In the genomic region with DNA sequence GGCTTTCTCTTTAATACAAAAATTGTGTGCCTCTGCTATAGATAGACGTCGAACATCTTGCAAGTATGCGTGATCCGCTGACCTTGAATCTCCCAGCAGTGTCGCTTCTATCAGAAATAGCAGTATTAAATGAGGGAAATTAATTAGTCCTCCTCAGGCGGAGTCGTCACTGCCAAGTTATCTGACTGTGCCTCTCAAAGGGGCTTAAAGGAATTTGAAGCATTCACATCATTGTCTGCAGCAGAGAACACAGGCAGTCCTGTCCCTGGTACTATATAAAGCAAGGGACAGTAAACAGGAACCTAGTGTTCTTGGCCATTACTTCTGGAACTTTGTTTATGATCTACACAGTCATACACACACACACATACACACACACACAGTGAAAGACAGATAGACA, we compare ENCODE assay signal across 19 mouse cellular contexts.
DNase-seq lines count a peak whose midpoint lies in the region; ATAC-seq and TF ChIP-seq lines count a peak whose summit lies in the region.
"Had no signal": no experiment of that assay in that cellular context is flagged by ENCODE, and none has a peak within 500 bp of the region (broad histone marks: within the 10 kb centered on the region; RNA-seq: fewer than 3 reads in every experiment).

No protein-coding gene starts in this region.

- H3K4me1 ChIP-seq in heart, adult 2 months (ENCODE audit: control insufficient read depth, insufficient read depth, low read length) = no peaks in the 10 kb centered on the region; the same call in 1 of the 2 replicates
- no peaks in the 10 kb centered on the region for H3K4me1 ChIP-seq in hindbrain, postnatal 0 days (ENCODE audit: insufficient read depth, low read length)
- no peaks in the 10 kb centered on the region for H3K4me1 ChIP-seq in hindbrain, embryonic 12.5 days
- H3K4me1 ChIP-seq in midbrain, embryonic 14.5 days (ENCODE audit: control insufficient read depth, insufficient read depth, low read length) = no peaks in the 10 kb centered on the region
- H3K4me1 ChIP-seq in midbrain, embryonic 11.5 days (ENCODE audit: control insufficient read depth, insufficient read depth, low read length) = no peaks in the 10 kb centered on the region
- H3K4me1 ChIP-seq: hindbrain, embryonic 15.5 days; lung, embryonic 15.5 days; midbrain, embryonic 12.5 days had no signal

- no peak for TF ChIP-seq EP300 in heart, adult 2 months (IDR thresholded peaks at IDR 0.05; ENCODE audit: insufficient read depth, low read depth, low read length)

- no peaks in the 10 kb centered on the region for H3K79me2 ChIP-seq in heart, adult 2 months (replicated peaks; ENCODE audit: control insufficient read depth, insufficient read depth, low read length)

- no peak for TF ChIP-seq POLR2A in heart, adult 2 months (IDR thresholded peaks at IDR 0.05; ENCODE audit: insufficient read depth, low read depth, low read length)

- intact Hi-C loops in heart, adult 2 months (cut with DNase I) = loop anchor here (10.0 kb wide), 1 partner anchor 90 kb away; no protein-coding TSS in a partner anchor

- no peak overlapping the region for H3K27ac ChIP-seq in heart, adult 2 months
- no peak overlapping the region for H3K27ac ChIP-seq in hindbrain, postnatal 0 days
- no peak overlapping the region for H3K27ac ChIP-seq in hindbrain, embryonic 12.5 days
- no peak overlapping the region for H3K27ac ChIP-seq in midbrain, embryonic 14.5 days (replicated peaks; ENCODE audit: low read depth, low read length)
- no peak overlapping the region for H3K27ac ChIP-seq in midbrain, embryonic 11.5 days (ENCODE audit: low read depth, low read length)
- H3K27ac ChIP-seq: hindbrain, embryonic 15.5 days; lung, embryonic 15.5 days; midbrain, embryonic 12.5 days had no signal

- WGBS in heart, adult 2 months = 34% methylated on average over 7 of the region's 7 CpGs
- WGBS in hindbrain, postnatal 0 days = 46% methylated on average over 7 of the region's 7 CpGs
- 70% methylated on average over 7 of the region's 7 CpGs for WGBS in hindbrain, embryonic 12.5 days
- 71% methylated on average over 7 of the region's 7 CpGs for WGBS in midbrain, embryonic 14.5 days
- 82% methylated on average over 7 of the region's 7 CpGs for WGBS in midbrain, embryonic 11.5 days

- no peak overlapping the region for H3K9ac ChIP-seq in heart, adult 2 months (ENCODE audit: low read depth, low read length)
- no peak overlapping the region for H3K9ac ChIP-seq in hindbrain, postnatal 0 days (replicated peaks; ENCODE audit: low read length)
- no peak overlapping the region for H3K9ac ChIP-seq in hindbrain, embryonic 12.5 days
- no peak overlapping the region for H3K9ac ChIP-seq in midbrain, embryonic 14.5 days (replicated peaks; ENCODE audit: low read length)
- H3K9ac ChIP-seq in midbrain, embryonic 11.5 days (ENCODE audit: low read length) = no peak overlapping the region
- H3K9ac ChIP-seq: hindbrain, embryonic 15.5 days; lung, embryonic 15.5 days; midbrain, embryonic 12.5 days had no signal

- no peaks in the 10 kb centered on the region for H3K36me3 ChIP-seq in heart, adult 2 months (ENCODE audit: control insufficient read depth, insufficient read depth, low read length)
- no peaks in the 10 kb centered on the region for H3K36me3 ChIP-seq in hindbrain, postnatal 0 days (ENCODE audit: insufficient read depth, low read length)
- no peaks in the 10 kb centered on the region for H3K36me3 ChIP-seq in hindbrain, embryonic 12.5 days
- H3K36me3 ChIP-seq in midbrain, embryonic 14.5 days (ENCODE audit: control insufficient read depth, insufficient read depth, low read length) = no peaks in the 10 kb centered on the region
- no peaks in the 10 kb centered on the region for H3K36me3 ChIP-seq in midbrain, embryonic 11.5 days (ENCODE audit: control insufficient read depth, insufficient read depth, low read length)
- H3K36me3 ChIP-seq: hindbrain, embryonic 15.5 days; lung, embryonic 15.5 days; midbrain, embryonic 12.5 days had no signal

- no peaks in the 10 kb centered on the region; the same call in 1 of the 2 replicates for H3K9me3 ChIP-seq in hindbrain, postnatal 0 days (ENCODE audit: low read length)
- no peaks in the 10 kb centered on the region for H3K9me3 ChIP-seq in hindbrain, embryonic 12.5 days (replicated peaks)
- no peaks in the 10 kb centered on the region for H3K9me3 ChIP-seq in midbrain, embryonic 14.5 days (ENCODE audit: control insufficient read depth, low read length)
- no peaks in the 10 kb centered on the region for H3K9me3 ChIP-seq in midbrain, embryonic 11.5 days (ENCODE audit: control insufficient read depth, low read length)
- H3K9me3 ChIP-seq: hindbrain, embryonic 15.5 days; lung, embryonic 15.5 days; midbrain, embryonic 12.5 days had no signal

- ATAC-seq in hindbrain, postnatal 0 days = 0 out of 2 replicates have a peak, but pooled peaks have one; percentile 43
- ATAC-seq in hindbrain, embryonic 12.5 days (ENCODE audit: low FRiP score) = no peak
- no peak for ATAC-seq in midbrain, embryonic 14.5 days (ENCODE audit: low FRiP score, low TSS enrichment)
- no peak for ATAC-seq in midbrain, embryonic 11.5 days (ENCODE audit: low FRiP score)
- no peak for ATAC-seq in activated CD4-positive, CD25-positive, alpha-beta regulatory T cell, adult 4 months
- ATAC-seq: forebrain, embryonic 16.5 days had no signal

- no peak overlapping the region for H3K4me2 ChIP-seq in hindbrain, postnatal 0 days (ENCODE audit: low read depth, low read length)
- H3K4me2 ChIP-seq in hindbrain, embryonic 12.5 days (replicated peaks) = no peak overlapping the region
- H3K4me2 ChIP-seq in midbrain, embryonic 14.5 days (ENCODE audit: low read length) = no peak overlapping the region
- no peak overlapping the region for H3K4me2 ChIP-seq in midbrain, embryonic 11.5 days
- H3K4me2 ChIP-seq: hindbrain, embryonic 15.5 days; lung, embryonic 15.5 days; midbrain, embryonic 12.5 days had no signal

- peak; percentile 70 for DNase-seq in heart, adult 11 months
- no peak for DNase-seq in heart, adult 2 months
- DNase-seq in hindbrain, postnatal 0 days (ENCODE audit: low spot score) = peak; percentile 31
- peak; percentile 2 for DNase-seq in midbrain, embryonic 14.5 days
- no peak for DNase-seq in midbrain, embryonic 11.5 days (ENCODE audit: low spot score, missing footprints)
- no peak for DNase-seq in urinary bladder, postnatal 14 days (ENCODE audit: low spot score)
- DNase-seq: adrenal gland, postnatal 10 days; cerebellum, postnatal 36 days; kidney, adult 18-20 months; kidney, postnatal 4 days; layer of hippocampus, postnatal 36 days; liver had no signal

- no peaks in the 10 kb centered on the region for H3K27me3 ChIP-seq in heart, adult 2 months (ENCODE audit: control insufficient read depth, insufficient read depth, low read length)
- no peaks in the 10 kb centered on the region for H3K27me3 ChIP-seq in hindbrain, postnatal 0 days (ENCODE audit: insufficient read depth, low read length)
- H3K27me3 ChIP-seq in hindbrain, embryonic 12.5 days = no peaks in the 10 kb centered on the region
- no peaks in the 10 kb centered on the region for H3K27me3 ChIP-seq in midbrain, embryonic 14.5 days (ENCODE audit: control insufficient read depth, insufficient read depth, low read length)
- H3K27me3 ChIP-seq in midbrain, embryonic 11.5 days (ENCODE audit: control insufficient read depth, insufficient read depth, low read length) = no peaks in the 10 kb centered on the region
- H3K27me3 ChIP-seq: hindbrain, embryonic 15.5 days; lung, embryonic 15.5 days; midbrain, embryonic 12.5 days had no signal

- no peak overlapping the region for H3K4me3 ChIP-seq in heart, adult 2 months
- no peak overlapping the region for H3K4me3 ChIP-seq in hindbrain, postnatal 0 days (ENCODE audit: low read length)
- no peak overlapping the region for H3K4me3 ChIP-seq in hindbrain, embryonic 12.5 days
- H3K4me3 ChIP-seq in midbrain, embryonic 14.5 days (replicated peaks; ENCODE audit: low read depth, low read length) = no peak overlapping the region
- H3K4me3 ChIP-seq in midbrain, embryonic 11.5 days (ENCODE audit: low read depth, low read length) = no peak overlapping the region
- H3K4me3 ChIP-seq: erythroblast, embryonic 14.5 days; hindbrain, embryonic 15.5 days; lung, embryonic 15.5 days; midbrain, embryonic 12.5 days had no signal

- TF ChIP-seq CTCF in heart, adult 2 months (IDR thresholded peaks at IDR 0.05) = no peak
- no peak for TF ChIP-seq CTCF in hindbrain, postnatal 0 days (IDR thresholded peaks at IDR 0.05; ENCODE audit: low read depth)

Comparison
In these comparisons a context has a peak if more than half of its experiments do, and no peak if none do; other contexts are left out.
1. DNase-seq: peak in heart, adult 11 months (single experiment), hindbrain, postnatal 0 days (single experiment) and midbrain, embryonic 14.5 days (single experiment); none in heart, adult 2 months (0 of 2), midbrain, embryonic 11.5 days (single experiment) and urinary bladder, postnatal 14 days (single experiment).